In genomic region chr8:116733648-116734014, GRCm38 (mm10) we compare ENCODE assay signal across 8 mouse cellular contexts. TPM values are rescaled to one million over a fixed set of nuclear protein-coding genes. Genes with fewer than 3 reads are reported as not detected.
A peak's percentile ranks its signal among the peaks of the same experiment; 100 is the strongest.
DNase-seq lines count a peak whose midpoint lies in the region; ATAC-seq and TF ChIP-seq lines count a peak whose summit lies in the region.

No protein-coding gene starts in this region.

- H3K4me3 ChIP-seq in gastrocnemius, adult 2 months = peak overlapping the region; percentile 92
- peak overlapping the region; percentile 42; the same call in 1 of the 2 replicates for H3K4me3 ChIP-seq in thymus, adult 2 months (ENCODE audit: control insufficient read depth, insufficient read depth, low read length)
- H3K4me3 ChIP-seq in liver, embryonic 13.5 days (replicated peaks) = peak overlapping the region; percentile 72

- H3K27me3 ChIP-seq in thymus, adult 2 months (ENCODE audit: control insufficient read depth, insufficient read depth, low read length) = no peaks in the 10 kb centered on the region
- H3K27me3 ChIP-seq in liver, embryonic 13.5 days = peaks cover 10% of the 10 kb centered on the region; the same call in 1 of the 2 replicates

- H3K4me1 ChIP-seq in thymus, adult 2 months (replicated peaks; ENCODE audit: control insufficient read depth, insufficient read depth, low read length) = peaks cover 20% of the 10 kb centered on the region
- peaks cover 32% of the 10 kb centered on the region for H3K4me1 ChIP-seq in liver, embryonic 13.5 days (replicated peaks)

- peak overlapping the region; percentile 77 for H3K9ac ChIP-seq in liver, embryonic 13.5 days

- TF ChIP-seq POLR2A in thymus, adult 2 months (IDR thresholded peaks at IDR 0.05; ENCODE audit: control insufficient read depth, extremely low read depth, insufficient read depth, low read length, poor library complexity) = no peak

- intact Hi-C loops in gastrocnemius, adult 2 months (cut with DNase I) = loop anchor here (5.0 kb wide), 1 partner anchor 231 kb away; the partner anchor contains the start of gene Dynlrb2
- intact Hi-C loops in gastrocnemius, postnatal 36 days (cut with DNase I) = no loop called here

- ATAC-seq in liver, embryonic 13.5 days (ENCODE audit: low read depth) = no peak
- no peak for ATAC-seq in megakaryocyte-erythroid progenitor cell, adult 5-6 weeks (replicated peaks; ENCODE audit: low FRiP score, low TSS enrichment, poor library complexity, severe bottlenecking)

- H3K9me3 ChIP-seq in liver, embryonic 13.5 days (replicated peaks) = no peaks in the 10 kb centered on the region

- H3K4me2 ChIP-seq in liver, embryonic 13.5 days = peak overlapping the region; percentile 78

- no peak for DNase-seq in gastrocnemius, adult 2 months
- no peak for DNase-seq in gastrocnemius, postnatal 36 days
- DNase-seq in thymus, adult 2 months = no peak
- no peak for DNase-seq in thymus, postnatal 4 days
- DNase-seq in liver, embryonic 13.5 days = no peak
- DNase-seq in urinary bladder, postnatal 10 days (ENCODE audit: low spot score) = no peak
- DNase-seq in frontal cortex, postnatal 36 days (ENCODE audit: low spot score in 2 of 2) = no peak

- H3K27ac ChIP-seq in gastrocnemius, adult 2 months = peak overlapping the region; percentile 57; the same call in 1 of the 2 replicates
- no peak overlapping the region for H3K27ac ChIP-seq in thymus, adult 2 months (ENCODE audit: control insufficient read depth, insufficient read depth, low read length)
- H3K27ac ChIP-seq in liver, embryonic 13.5 days = peak overlapping the region; percentile 43; the same call in 1 of the 2 replicates

- WGBS in thymus, adult 2 months = 52% methylated on average over 3 of the region's 3 CpGs
- 24% methylated on average over 3 of the region's 3 CpGs for WGBS in liver, embryonic 13.5 days (ENCODE audit: insufficient replicate concordance)

- H3K36me3 ChIP-seq in thymus, adult 2 months (ENCODE audit: control insufficient read depth, insufficient read depth, low read length) = peaks cover 4% of the 10 kb centered on the region; the same call in 1 of the 2 replicates
- H3K36me3 ChIP-seq in liver, embryonic 13.5 days = no peaks in the 10 kb centered on the region; the same call in 1 of the 2 replicates

- TF ChIP-seq CTCF in gastrocnemius, adult 2 months (IDR thresholded peaks at IDR 0.05) = no peak
- no peak for TF ChIP-seq CTCF in thymus, adult 2 months (IDR thresholded peaks at IDR 0.05; ENCODE audit: borderline replicate concordance, control insufficient read depth, extremely low read depth, insufficient read depth, low read length, poor library complexity)

RNA-seq across cellular contexts. Expression of gene Cdyl2, which starts 0.8 kb away (rescaled TPM):
- total RNA-seq in gastrocnemius, adult 2 months (2021) = 1 to 10 TPM; 2.8 to 3.3 TPM
- 1 to 10 TPM; 2.1 to 2.8 TPM for total RNA-seq in gastrocnemius, postnatal 36 days (2021)
- polyA plus RNA-seq in thymus, adult 2 months (2012; rRNA removed) = 12.1 and 13.3 TPM in 2 replicates
- polyA plus RNA-seq in liver, embryonic 13.5 days (2015; fragmentation: Nextera tagmentation; extraction: Ambion mirVana) = 2.6 and 3.1 TPM in 2 replicates
- 2.4 and 4.0 TPM in 2 replicates for total RNA-seq in megakaryocyte-erythroid progenitor cell, adult 5-6 weeks (2014; fragmentation: Nextera tagmentation)
- total RNA-seq in megakaryocyte-erythroid progenitor cell, adult 5-6 weeks (2017) = 3.6 and 4.4 TPM in 2 replicates

Comparison
In these comparisons a context has a peak if more than half of its experiments do, and no peak if none do; other contexts are left out.
1. H3K4me3 ChIP-seq: peak in every context shown above with its lines; median percentile 92 in gastrocnemius, adult 2 months; 72 in liver, embryonic 13.5 days; 42 in thymus, adult 2 months.